Mouse (Mus musculus): ENCODE measurements at regions not wholly inside any gene's neighbourhood (a gene's known extent, or its start where the extent isn't known, plus 50 kb on each side); places are given as distances from the start of the nearest gene placed in this dataset.
A peak's percentile ranks its signal among the peaks of the same experiment; 100 is the strongest.

DNA sequence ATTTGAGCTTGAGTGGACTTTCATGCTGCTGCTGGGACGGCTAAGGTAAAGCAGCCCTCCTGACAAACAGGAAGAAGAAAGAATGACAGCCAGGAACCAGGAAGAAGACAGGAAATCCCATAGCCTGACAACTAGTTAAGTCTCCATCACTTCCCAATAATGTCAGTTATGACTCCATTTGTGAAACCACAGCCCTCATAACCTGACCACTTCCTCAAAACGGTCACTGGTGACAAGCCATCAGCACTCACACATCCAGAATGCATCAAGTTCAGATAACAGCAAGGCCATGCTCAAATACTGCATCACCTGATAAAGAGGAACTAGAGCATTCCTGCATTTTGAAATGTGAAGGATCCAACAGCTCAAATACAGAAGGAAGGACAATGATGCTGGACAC is 288.3 kb downstream of the Zfp706 start:
- no peak for DNase-seq (ENCODE audit: low read depth, low spot score)

- DNase-seq (ENCODE audit: low read depth, low spot score), result no peak
Observed at GRCm38 (mm10) chr15:36717835-36718234, 289.7 kb downstream of the Zfp706 start.

DNA sequence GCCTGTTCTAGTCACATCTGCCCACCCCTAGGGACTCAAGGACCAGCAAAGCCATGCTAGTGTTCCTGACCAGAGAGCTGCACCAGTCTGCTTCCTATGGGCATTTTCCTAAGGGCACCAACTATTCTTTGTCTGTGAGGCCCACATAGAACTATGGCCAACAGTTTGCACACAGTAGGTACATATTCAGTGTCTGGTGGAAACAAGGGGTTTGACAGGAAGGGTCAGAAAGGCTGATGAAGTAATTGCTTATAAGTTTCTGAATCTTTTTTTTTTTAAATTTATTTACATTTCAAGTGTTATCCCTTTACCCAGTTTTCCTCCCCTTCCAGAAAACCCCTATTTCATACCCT is 290.9 kb downstream of the Zfp706 start:
- DNase-seq (ENCODE audit: low read depth, low spot score), result no peak

DNA sequence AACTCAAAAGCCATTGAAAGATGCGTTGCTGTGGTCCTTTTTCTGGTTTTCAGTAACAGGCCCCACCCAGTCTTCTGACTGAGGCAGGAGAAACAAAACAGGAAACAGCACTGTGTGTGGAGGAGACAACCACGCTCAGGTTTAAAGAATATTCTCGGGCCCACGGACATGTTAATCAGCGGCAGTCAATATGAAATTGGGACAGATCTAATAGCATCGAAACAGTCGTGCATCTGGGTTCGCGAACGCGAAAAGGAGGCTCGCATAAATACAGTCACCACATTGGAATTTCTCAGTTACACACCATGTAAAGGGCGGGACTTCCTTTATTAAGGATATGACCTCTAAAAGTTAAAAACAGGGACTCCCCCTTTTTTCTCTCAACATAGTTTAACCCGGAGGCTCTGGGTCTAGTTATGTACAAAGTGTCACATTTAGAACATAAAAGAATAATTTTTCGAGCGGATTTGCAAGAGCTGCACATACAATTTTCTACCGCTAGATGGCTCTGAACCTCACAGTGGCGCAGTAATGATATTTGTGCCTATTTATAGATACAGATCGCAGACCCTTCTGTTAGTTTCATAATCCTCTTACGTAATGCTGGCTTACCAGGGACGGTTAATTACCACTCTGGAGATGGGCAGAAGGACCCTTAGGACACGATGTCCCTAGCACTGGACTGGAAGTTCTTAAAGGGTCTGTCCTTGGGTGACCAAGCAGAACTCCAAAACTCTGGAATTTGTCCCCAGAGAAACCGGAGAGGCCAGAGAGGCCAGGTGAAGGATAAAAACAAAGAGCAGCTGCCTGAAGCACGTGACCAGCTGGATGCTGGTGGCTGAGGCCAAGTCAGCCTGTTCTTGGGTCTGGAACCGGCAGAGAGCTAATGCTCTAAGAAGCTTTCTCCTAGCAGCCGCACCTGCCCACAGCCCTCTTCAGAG is 291.6 kb downstream of the Zfp706 start:
- peak; percentile 80 for DNase-seq (ENCODE audit: low read depth, low spot score)

DNA sequence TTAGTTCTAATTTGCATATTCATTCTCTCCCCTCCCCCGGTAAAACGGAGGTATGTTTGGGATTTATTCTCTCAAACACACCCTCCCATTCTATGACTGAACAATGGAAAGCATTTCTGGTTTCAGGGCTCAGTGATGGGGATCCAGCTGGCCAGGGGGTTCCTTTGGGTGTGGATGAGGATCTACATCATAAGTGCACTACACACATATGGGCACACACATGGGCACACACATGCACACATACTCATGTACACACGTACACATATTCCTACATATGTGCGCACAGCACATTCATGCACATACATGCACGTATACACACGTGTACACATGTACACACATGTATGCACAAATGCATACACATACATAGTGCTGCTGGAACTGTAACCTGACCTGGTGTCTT is 292.4 kb downstream of the Zfp706 start:
- no peak for DNase-seq (ENCODE audit: low read depth, low spot score)

DNA sequence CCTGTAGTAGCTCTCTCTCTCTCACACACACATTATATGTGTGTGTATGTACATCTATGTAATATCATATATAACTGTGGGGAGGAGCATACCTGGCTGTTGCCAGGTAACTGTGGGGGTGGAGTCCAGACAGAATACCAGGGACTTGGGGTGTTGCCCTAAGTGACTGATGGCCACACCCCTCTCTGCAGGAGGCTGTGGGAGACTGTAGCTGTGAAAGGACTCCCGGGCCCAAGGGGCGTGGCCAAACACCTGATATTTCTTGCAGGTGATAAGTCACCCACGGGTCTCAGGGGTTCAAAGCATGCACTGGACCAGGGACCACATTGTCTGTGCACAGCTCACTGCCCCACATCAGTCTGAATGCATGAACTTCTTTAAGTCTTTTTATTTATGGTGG is 297.8 kb downstream of the Zfp706 start:
- DNase-seq (ENCODE audit: low read depth, low spot score), result no peak

- DNase-seq (ENCODE audit: low read depth, low spot score), result peak; percentile 80
Observed at GRCm38 (mm10) chr15:36708471-36708870, 299.1 kb downstream of the Zfp706 start.

- peak; percentile 76 for DNase-seq (ENCODE audit: low read depth, low spot score)
Observed at GRCm38 (mm10) chr15:36705990-36706389, 301.6 kb downstream of the Zfp706 start.

GRCm38 (mm10) chr15:36705391-36705790 is 302.2 kb downstream of the Zfp706 start:
- DNase-seq (ENCODE audit: low read depth, low spot score), result no peak

- DNase-seq (ENCODE audit: low read depth, low spot score), result no peak
Observed at GRCm38 (mm10) chr15:36701846-36702245, 305.7 kb downstream of the Zfp706 start.

DNA sequence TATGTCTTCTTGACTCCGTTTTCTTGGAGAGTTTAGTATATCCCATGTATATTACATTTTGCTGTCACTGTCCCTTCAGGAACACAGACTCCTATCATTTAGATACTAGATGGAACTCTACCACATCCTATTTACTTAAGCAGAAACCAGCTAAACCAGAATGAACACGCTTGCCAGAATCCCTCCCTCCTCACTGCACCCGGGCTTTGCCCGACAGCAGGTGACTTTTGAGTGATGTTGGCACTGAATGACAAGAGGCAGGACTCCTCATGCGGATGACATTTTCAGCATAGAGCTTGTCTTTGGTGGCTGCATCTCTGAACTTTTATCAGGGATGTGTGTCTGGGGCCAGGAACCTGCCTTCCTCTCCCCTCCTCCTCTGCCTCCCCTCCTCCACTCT is 307.4 kb downstream of the Zfp706 start:
- no peak for DNase-seq (ENCODE audit: low read depth, low spot score)

- no peak for DNase-seq (ENCODE audit: low read depth, low spot score)
Observed at GRCm38 (mm10) chr15:36695199-36696129, 312.1 kb downstream of the Zfp706 start.

DNA sequence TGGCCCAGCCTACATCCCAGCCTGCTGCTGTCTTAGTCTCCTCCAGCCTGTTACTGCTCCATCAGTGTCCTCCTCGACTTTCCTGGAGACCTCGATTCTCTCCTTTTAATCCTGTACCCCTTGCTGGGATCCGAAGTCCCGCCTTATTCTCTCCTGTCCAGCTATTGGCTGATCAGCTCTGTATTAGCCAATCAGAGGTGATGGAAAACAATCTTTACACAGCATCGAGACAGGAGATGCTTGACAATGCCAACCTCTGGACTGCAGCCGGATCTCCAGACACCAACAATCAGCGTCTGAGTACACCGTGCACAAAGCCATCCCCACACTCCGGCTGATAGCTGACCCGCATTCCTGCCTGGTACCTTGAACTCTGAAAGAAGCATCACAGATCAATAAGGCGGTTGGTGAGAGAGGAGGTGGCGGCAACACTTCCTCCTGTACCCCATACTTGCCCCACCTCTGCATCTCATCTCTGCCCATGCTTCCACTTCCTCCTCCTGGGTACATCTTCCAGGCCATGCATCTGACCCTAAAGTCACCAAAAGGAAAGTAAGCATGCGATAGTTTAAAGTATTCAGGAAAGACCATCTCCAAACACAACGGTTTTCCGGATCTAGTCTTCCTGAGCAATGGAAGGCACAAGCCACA is 316.4 kb downstream of the Zfp706 start:
- no peak for DNase-seq (ENCODE audit: low read depth, low spot score)

DNA sequence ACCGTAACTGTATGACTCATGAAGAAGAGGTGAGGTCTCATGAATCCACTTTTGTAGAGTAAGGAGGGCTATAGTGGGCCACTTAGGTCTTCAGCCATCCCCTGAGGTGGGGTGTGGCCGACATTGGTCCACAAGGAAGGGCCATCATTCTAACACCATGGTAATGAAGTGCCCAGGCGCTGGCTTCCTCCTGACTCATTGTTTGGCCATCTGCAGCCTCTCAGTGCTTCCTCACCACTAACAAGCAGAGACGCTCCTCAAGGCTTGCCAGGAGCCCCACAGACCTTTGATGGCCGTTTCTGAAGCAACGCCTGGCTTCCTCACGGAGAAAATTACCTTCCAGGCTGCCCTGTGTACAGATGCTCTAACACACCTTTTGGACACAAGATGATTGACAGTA is 317.7 kb downstream of the Zfp706 start:
- DNase-seq (ENCODE audit: low read depth, low spot score), result no peak

- no peak for DNase-seq (ENCODE audit: low read depth, low spot score)
Observed at GRCm38 (mm10) chr15:36689301-36689700, 318.3 kb downstream of the Zfp706 start.

DNA sequence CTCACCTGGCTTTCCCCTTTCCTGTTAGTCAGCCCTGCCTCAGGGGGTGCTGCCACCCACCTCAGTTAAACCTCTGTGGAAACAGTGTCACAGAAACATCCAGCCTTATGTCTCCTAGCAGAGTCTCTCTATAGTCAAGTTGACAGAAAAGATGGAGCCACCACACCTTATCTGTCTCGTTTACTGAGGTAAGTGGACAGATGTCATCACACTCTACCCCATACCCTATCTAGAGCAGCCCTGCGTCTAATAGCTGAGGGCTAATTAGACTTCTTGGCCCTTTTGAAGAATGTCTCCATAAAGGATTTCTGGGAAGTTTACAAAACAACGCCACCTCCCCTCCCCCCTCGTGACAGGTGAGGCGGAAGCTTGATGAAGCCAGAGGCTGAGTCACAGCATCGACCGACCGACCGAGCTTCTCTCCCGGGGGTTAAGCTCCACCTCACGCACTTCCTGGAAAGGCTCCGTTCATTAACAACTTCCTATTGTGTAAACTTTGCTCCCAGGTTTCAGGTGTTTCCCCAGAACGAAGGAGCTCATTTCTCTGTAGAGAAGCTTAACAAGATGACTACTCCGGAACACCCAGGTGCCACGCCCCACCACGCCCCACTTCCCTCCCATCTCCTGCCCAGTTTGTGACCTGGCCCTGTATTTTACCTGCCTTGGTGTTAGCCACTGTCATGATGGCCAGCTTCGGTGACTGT is 319.4 kb downstream of the Zfp706 start:
- no peak for DNase-seq (ENCODE audit: low read depth, low spot score)

- DNase-seq (ENCODE audit: low read depth, low spot score), result no peak
Observed at GRCm38 (mm10) chr15:36684684-36685083, 322.9 kb downstream of the Zfp706 start.

DNA sequence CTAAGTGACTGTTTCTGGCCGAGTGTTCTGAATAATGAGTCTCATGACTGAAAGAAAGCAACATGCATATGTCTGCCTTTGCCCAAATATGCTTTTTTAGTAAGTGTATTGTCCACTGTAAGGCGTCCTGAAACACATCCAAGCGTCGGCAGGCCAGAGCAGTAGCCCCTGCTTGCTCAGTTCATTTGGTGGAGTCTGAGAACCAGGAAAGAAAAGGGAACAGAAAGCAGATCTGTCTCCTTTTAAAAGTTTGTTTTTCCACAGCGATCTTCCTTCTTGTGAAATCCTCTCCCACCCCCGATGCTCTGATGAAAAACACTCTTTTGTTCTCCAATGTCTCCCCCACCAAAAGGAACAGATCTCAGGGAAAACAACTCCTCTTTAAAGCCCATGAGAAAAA is 324.7 kb downstream of the Zfp706 start:
- no peak for DNase-seq (ENCODE audit: low read depth, low spot score)

- no peak for DNase-seq (ENCODE audit: low read depth, low spot score)
Observed at GRCm38 (mm10) chr15:36682159-36682558, 325.4 kb downstream of the Zfp706 start.

GRCm38 (mm10) chr15:36680361-36681140 is 327.0 kb downstream of the Zfp706 start:
- DNase-seq (ENCODE audit: low read depth, low spot score), result no peak

GRCm38 (mm10) chr15:36679577-36679976 is 328.0 kb downstream of the Zfp706 start:
- DNase-seq (ENCODE audit: low read depth, low spot score), result no peak
